Mouse (Mus musculus) liver, embryonic 14.5 days (tissue): Measurements from ENCODE around the gene Smoc1. TPM values are rescaled to one million over a fixed set of nuclear protein-coding genes. Genes with fewer than 3 reads are reported as not detected.

Source experiments
- ATAC-seq: fragments of 200-750 bp; cut with Nextera tagmentation; 2 replicates; pipeline ENCODE4 v1.8.0; 2017; ENCODE audit warnings: moderate number of reproducible peaks, mild to moderate bottlenecking, moderate library complexity; ENCODE audit not compliant: insufficient read depth
- DNase-seq, 3 experiments: peaks; one replicate each; pipeline ENCODE4 v3.0.0-alpha.2; 2012 to 2013; ENCODE audit warnings: low read depth in 3 of 3, low spot score in 3 of 3
- H3K27ac ChIP-seq: fragments of 300-500 bp; sonication (generic); 2 replicates; pipeline ENCODE4 v1.5.1; 2014; ENCODE audit warnings: moderate library complexity, mild to moderate bottlenecking, control low read depth, inconsistent platforms
- H3K27me3 ChIP-seq: fragments of 300-500 bp; sonication (generic); 2 replicates; pipeline ENCODE4 v1.6.1; 2014; ENCODE audit warnings: mild to moderate bottlenecking, low read length, moderate library complexity; ENCODE audit not compliant: control insufficient read depth, insufficient read depth
- H3K36me3 ChIP-seq: fragments of 300-500 bp; sonication (generic); replicated peaks from 2 replicates; pipeline ENCODE4 v1.6.1; 2014; ENCODE audit warnings: low read depth; ENCODE audit not compliant: control insufficient read depth, insufficient read depth
- H3K4me1 ChIP-seq, 2 experiments: fragments of 200-500 bp in 1 of 2; fragments of 300-500 bp in 1 of 2; sonication (generic) in 1 of 2; replicated peaks; 2 replicates each; pipeline ENCODE4 v1.6.1; 2012 to 2014; ENCODE audit warnings: antibody characterized with exemption in 1 of 2, inconsistent platforms in 1 of 2, low read length in 1 of 2; ENCODE audit not compliant: control insufficient read depth in 2 of 2, insufficient read depth in 2 of 2
- H3K4me2 ChIP-seq: fragments of 300-500 bp; sonication (generic); 2 replicates; pipeline ENCODE4 v1.6.1; 2014; ENCODE audit warnings: low read depth, mild to moderate bottlenecking, control low read depth, moderate library complexity
- H3K4me3 ChIP-seq, 2 experiments: fragments of 200-500 bp in 1 of 2; fragments of 300-500 bp in 1 of 2; sonication (generic) in 1 of 2; 2 replicates each; pipeline ENCODE4 v1.5.1; 2012 to 2014; ENCODE audit warnings: low read depth in 2 of 2, low read length in 2 of 2, mild to moderate bottlenecking in 2 of 2, control low read depth in 1 of 2, inconsistent platforms in 1 of 2, moderate library complexity in 1 of 2; ENCODE audit not compliant: insufficient read depth in 1 of 2
- H3K9ac ChIP-seq: fragments of 300-500 bp; sonication (generic); replicated peaks from 2 replicates; pipeline ENCODE4 v1.6.1; 2014; ENCODE audit warnings: mild to moderate bottlenecking, control low read depth, moderate library complexity
- H3K9me3 ChIP-seq: fragments of 300-500 bp; sonication (generic); 2 replicates; pipeline ENCODE4 v1.6.1; 2016; ENCODE audit warnings: low read length, mixed read lengths; ENCODE audit not compliant: control insufficient read depth
- CTCF ChIP-seq: IDR thresholded peaks from 2 replicates; pipeline ENCODE4 v1.5.1; 2016; ENCODE audit warnings: antibody characterized with exemption, low read depth, control low read depth
- EP300 ChIP-seq: IDR thresholded peaks from 2 replicates; pipeline ENCODE4 v1.6.1; 2016; ENCODE audit warnings: antibody characterized with exemption, low read depth
- WGBS: fragments of 180-500 bp; shearing (Covaris S2); extraction: QIAGEN DNeasy Blood & Tissue Kit; methylation state at CpG from one replicate; pipeline ENCODE4 v1.1.7; 2014; ENCODE audit not compliant: insufficient replicate concordance; 5-methylcytosine and 5-hydroxymethylcytosine counted together
- polyA plus RNA-seq, 2 experiments: library from polyadenylated mRNA; depleted of rRNA in 1 of 2; stranded (reverse) in 1 of 2; unstranded in 1 of 2; fragments of >200 nt; fragmentation: Nextera tagmentation in 1 of 2; extraction: Ambion mirVana in 1 of 2; gene quantifications; 2 replicates each; pipeline versions ENCODE4 v1.2.1 to v1.2.3; 2012 to 2014

Smoc1 gene
- polyA plus RNA-seq, 2 experiments = 4.6 to 6.9 TPM

DNA sequence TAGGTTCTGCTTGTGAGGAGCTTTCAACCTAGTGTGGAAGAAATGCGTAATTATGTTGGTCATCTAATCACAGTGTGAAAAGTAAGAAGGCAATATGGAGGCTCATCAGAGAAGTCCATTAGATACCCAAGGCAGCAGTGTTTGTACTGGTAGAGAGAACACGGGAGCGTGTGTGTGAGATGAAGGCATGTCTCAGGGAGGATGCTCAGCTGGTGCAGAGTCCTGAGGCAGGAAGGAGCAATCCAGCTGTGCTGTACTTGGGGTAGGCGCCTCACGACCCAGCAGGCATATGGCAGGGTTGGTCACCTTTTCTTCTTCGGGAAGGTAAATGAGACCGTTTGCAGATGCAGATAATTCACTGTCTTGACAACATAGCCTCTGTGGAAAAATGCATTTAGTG is 70.7 kb downstream of the Smoc1 start:
- Histone ChIP-seq H3K4me2 (no peak overlapping the region), H3K9me3 (no peaks in the 10 kb centered on the region), H3K9ac (no peak overlapping the region), H3K4me1 (peaks cover 0 to 2% of the 10 kb centered on the region in 2 experiments; a peak in 1 of 4 replicates), H3K4me3 (no peak overlapping the region), H3K27me3 (no peaks in the 10 kb centered on the region), H3K36me3 (no peaks in the 10 kb centered on the region), H3K27ac (no peak overlapping the region)
- DNase-seq (no peak), ATAC-seq (no peak)
- WGBS = 76% methylated on average over 7 of the region's 7 CpGs
- no peak for TF ChIP-seq CTCF
- TF ChIP-seq EP300 = no peak

DNA sequence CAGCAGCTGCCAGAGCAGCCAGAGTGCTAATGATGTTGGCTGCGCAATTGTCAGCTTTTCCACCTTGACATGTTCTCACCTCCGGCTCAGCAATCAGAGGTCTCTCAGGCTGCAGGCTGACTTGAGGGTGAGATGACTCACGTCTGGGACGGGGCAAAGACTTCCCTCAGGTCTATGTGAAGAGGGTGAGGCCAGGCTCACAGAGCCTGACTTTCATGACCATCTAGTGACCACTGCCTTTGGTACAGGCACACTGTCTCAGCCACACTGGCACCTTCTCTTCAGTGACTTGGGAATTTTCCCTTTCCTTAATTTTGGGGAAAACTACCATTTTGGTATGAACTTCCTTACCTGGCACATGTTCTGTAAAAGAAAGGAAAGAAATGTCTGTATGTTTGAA is 71.1 kb downstream of the Smoc1 start:
- ATAC-seq = no peak
- Histone ChIP-seq H3K4me1 (peaks cover 0 to 2% of the 10 kb centered on the region in 2 experiments; a peak in 1 of 4 replicates), H3K27me3 (no peaks in the 10 kb centered on the region), H3K4me3 (no peak overlapping the region), H3K9ac (no peak overlapping the region), H3K4me2 (no peak overlapping the region), H3K36me3 (no peaks in the 10 kb centered on the region), H3K27ac (no peak overlapping the region), H3K9me3 (no peaks in the 10 kb centered on the region)
- no peak for DNase-seq
- 65% methylated on average over 4 of the region's 4 CpGs for WGBS
- no peak for TF ChIP-seq EP300
- no peak for TF ChIP-seq CTCF

DNA sequence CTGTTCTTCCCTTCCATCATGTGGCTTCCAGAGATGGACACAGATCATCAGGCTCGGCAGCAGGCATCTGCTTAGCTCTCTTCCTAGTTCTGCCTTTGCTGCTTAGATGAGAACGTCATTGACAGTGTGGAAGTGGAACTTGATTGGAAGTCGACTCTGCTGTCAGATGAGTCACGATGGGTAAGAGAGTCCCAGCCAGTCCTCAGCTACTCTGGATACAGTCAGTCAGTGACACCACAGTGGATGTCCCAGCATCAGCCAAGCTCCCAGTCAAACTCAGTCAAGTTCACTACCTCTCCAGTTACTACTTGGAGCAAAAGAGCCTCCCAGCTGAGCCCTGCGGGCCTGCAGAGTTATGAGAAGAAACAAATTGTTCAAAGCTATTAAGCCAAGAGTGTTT is 72.6 kb downstream of the Smoc1 start:
- H3K4me3 ChIP-seq = no peak overlapping the region
- peaks cover 0 to 2% of the 10 kb centered on the region in 2 experiments; a peak in 1 of 4 replicates for H3K4me1 ChIP-seq
- H3K36me3 ChIP-seq = no peaks in the 10 kb centered on the region
- no peaks in the 10 kb centered on the region for H3K9me3 ChIP-seq
- 58% methylated on average over 5 of the region's 5 CpGs for WGBS
- H3K27ac ChIP-seq = no peak overlapping the region
- H3K4me2 ChIP-seq = no peak overlapping the region
- no peak for ATAC-seq
- no peak overlapping the region for H3K9ac ChIP-seq
- DNase-seq = no peak
- TF ChIP-seq CTCF (no peak), EP300 (no peak)
- H3K27me3 ChIP-seq = no peaks in the 10 kb centered on the region

DNA sequence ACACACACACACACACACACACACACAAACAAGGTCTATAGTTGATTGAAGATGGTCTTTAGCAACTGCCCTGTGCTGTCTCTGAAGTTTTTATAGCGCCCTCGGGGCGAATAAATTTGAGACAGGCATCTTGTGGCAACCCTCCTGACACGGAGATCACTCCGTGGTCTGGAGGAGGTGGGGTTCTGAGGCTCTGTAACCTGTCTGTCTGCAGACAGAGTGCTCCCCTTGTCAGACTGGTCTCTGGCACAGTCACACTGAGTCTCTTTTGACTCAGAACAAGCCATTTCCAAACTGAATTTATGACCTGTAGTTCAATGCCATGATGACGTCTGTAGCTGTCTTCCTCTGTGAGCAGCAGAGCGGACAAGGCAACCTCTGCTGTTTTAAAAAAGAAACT is 75.1 kb downstream of the Smoc1 start:
- no peak overlapping the region for H3K4me3 ChIP-seq
- ATAC-seq = no peak
- H3K36me3 ChIP-seq = no peaks in the 10 kb centered on the region
- no peak overlapping the region for H3K27ac ChIP-seq
- no peaks in the 10 kb centered on the region for H3K4me1 ChIP-seq
- H3K9me3 ChIP-seq = no peaks in the 10 kb centered on the region
- no peak overlapping the region for H3K9ac ChIP-seq
- H3K4me2 ChIP-seq = no peak overlapping the region
- H3K27me3 ChIP-seq = no peaks in the 10 kb centered on the region
- WGBS = 55% methylated on average over 7 of the region's 7 CpGs
- no peak for DNase-seq
- TF ChIP-seq CTCF (no peak), EP300 (no peak)

DNA sequence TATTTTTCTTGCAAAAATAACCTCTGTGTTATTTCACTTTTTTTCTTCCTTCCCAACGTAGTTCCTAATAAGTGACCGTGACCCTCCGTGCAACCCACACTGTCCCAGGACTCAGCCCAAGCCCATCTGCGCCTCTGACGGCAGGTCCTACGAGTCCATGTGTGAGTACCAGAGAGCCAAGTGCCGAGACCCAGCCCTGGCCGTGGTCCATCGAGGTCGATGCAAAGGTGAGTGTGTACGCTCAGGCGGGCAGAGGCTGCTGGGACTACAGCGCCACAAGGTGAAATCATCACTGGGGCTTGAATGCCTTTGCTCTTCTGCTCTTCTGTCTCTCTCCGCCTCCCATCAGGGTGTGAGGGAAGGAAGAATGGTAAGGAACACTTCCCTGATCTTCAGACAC is 77.9 kb downstream of the Smoc1 start:
- Histone ChIP-seq H3K27me3 (no peaks in the 10 kb centered on the region), H3K4me3 (no peak overlapping the region), H3K36me3 (no peaks in the 10 kb centered on the region), H3K9me3 (no peaks in the 10 kb centered on the region), H3K4me2 (no peak overlapping the region), H3K27ac (no peak overlapping the region), H3K4me1 (peaks cover 0 to 3% of the 10 kb centered on the region in 2 experiments; a peak in 1 of 4 replicates), H3K9ac (no peak overlapping the region)
- WGBS = 69% methylated on average over 14 of the region's 14 CpGs
- ATAC-seq (no peak), DNase-seq (no peak)
- no peak for TF ChIP-seq EP300
- TF ChIP-seq CTCF = no peak
